Mouse (Mus musculus) heart, postnatal 0 days (tissue): ENCODE measurements around the gene Kcnd3.

Source experiments
- CTCF ChIP-seq: IDR thresholded peaks from 2 replicates; pipeline ENCODE4 v1.5.1; 2016; ENCODE audit warnings: antibody characterized with exemption, control low read depth, low read depth
- EP300 ChIP-seq: IDR thresholded peaks from 2 replicates; pipeline ENCODE4 v1.6.1; 2016; ENCODE audit warnings: antibody characterized with exemption, low read depth

DNA sequence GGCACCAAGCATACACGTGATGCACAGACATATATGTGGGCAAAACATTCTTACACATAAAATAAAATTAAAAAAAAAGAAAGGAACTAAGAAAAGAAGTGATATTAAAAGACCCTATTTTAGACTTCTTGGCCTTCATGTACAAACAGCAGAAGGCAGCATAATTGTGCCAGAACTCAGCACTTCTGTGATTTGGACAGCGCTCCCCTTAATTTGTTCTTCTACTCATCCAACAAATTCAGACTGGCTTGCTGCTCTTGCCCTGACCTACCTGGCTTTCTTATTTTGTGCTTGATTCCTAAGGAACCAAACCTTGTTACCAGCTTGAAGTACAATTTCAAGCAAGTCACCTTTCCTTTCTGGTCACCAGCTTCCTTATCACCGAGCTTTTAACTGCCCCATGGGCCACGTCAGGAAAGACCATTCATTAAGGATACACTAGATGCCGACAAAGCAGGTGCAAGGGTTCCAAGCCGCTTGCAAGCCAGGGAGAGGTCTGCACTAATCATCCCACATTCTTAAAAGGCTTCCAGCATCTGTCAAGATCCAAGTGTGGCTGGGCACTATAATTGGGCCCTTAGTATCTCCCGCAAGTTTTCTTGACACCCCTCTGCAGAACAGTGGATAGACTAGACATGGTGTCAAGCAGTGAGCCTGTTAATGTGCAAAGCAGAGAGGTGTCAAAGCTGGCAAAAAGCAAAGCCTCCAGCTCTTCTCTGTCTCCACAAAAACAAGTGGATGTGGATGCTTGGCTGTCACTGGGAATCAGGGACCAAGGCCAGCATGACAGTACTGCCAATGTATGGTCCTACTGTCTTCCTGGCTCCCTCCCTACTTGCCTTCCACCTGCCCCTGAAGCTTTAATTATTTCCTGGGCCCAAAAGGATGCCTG lies 159.6 kb downstream of the Kcnd3 start:
- TF ChIP-seq CTCF, result no peak
- TF ChIP-seq EP300, result no peak
